Mouse (Mus musculus) forebrain, embryonic 15.5 days (tissue): ENCODE measurements around the gene Lhcgr. TPM values are rescaled to one million over a fixed set of nuclear protein-coding genes. Genes with fewer than 3 reads are reported as not detected.

ENCODE experiments used
- ATAC-seq: fragments of 200-750 bp; cut with Nextera tagmentation; replicated peaks from 2 replicates; pipeline ENCODE4 v1.8.0; 2017; ENCODE audit warnings: mild to moderate bottlenecking, moderate TSS enrichment, moderate library complexity
- H3K27ac ChIP-seq: fragments of 300-500 bp; sonication (generic); replicated peaks from 2 replicates; pipeline ENCODE4 v1.5.1; 2015; ENCODE audit warnings: mild to moderate bottlenecking, inconsistent platforms
- H3K27me3 ChIP-seq: fragments of 300-500 bp; sonication (generic); 2 replicates; pipeline ENCODE4 v1.6.1; 2015; ENCODE audit warnings: inconsistent platforms
- H3K36me3 ChIP-seq: fragments of 300-500 bp; sonication (generic); 2 replicates; pipeline ENCODE4 v1.6.1; 2015; ENCODE audit warnings: mild to moderate bottlenecking, inconsistent platforms
- H3K4me1 ChIP-seq: fragments of 300-500 bp; sonication (generic); 2 replicates; pipeline ENCODE4 v1.6.1; 2015; ENCODE audit warnings: inconsistent platforms
- H3K4me2 ChIP-seq: fragments of 300-500 bp; sonication (generic); replicated peaks from 2 replicates; pipeline ENCODE4 v1.6.1; 2015; ENCODE audit warnings: mild to moderate bottlenecking, inconsistent platforms
- H3K4me3 ChIP-seq: fragments of 300-500 bp; sonication (generic); 2 replicates; pipeline ENCODE4 v1.5.1; 2015; ENCODE audit warnings: mild to moderate bottlenecking, inconsistent platforms
- H3K9ac ChIP-seq: fragments of 300-500 bp; sonication (generic); replicated peaks from 2 replicates; pipeline ENCODE4 v1.6.1; 2015; ENCODE audit warnings: mild to moderate bottlenecking, inconsistent platforms
- H3K9me3 ChIP-seq: fragments of 300-500 bp; sonication (generic); 2 replicates; pipeline ENCODE4 v1.6.1; 2016; ENCODE audit warnings: inconsistent platforms
- WGBS: fragments of 180-500 bp; shearing (Covaris S2); methylation state at CpG from one replicate; pipeline ENCODE4 v1.1.7; 2015; ENCODE audit warnings: mixed read lengths; 5-methylcytosine and 5-hydroxymethylcytosine counted together
- polyA plus RNA-seq: library from polyadenylated mRNA; unstranded; fragments of >200 nt; fragmentation: Nextera tagmentation; extraction: Ambion mirVana; gene quantifications from 2 replicates; pipeline ENCODE4 v1.2.1, GENCODE M21; 2015

Gene Lhcgr
- polyA plus RNA-seq, 1 experiment from 2014 or later = 1.5 TPM

DNA sequence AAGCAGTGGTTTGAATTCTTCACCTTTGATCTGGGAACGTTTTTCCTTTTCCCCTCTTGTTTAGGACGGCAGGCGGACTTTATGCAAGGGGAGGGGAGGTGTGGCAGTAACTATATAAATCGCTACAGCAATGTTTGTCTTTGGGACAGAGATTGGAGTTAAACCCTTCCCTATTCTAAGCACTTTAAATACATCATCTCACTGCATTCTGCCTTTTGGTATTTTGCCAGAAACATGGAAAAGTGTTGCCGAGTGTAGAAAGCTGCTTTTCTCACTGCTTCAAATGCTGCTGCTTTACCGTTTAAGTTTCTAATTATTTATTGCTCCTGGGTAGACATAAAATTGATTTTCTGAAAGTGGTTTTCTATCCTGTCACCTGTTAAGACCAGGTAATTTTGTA, 89.4 kb downstream of the Lhcgr start:
- Histone ChIP-seq H3K27ac (peak overlapping the region; percentile 43), H3K27me3 (no peaks in the 10 kb centered on the region), H3K9me3 (no peaks in the 10 kb centered on the region), H3K4me1 (peaks cover 11% of the 10 kb centered on the region), H3K4me3 (no peak overlapping the region), H3K36me3 (no peaks in the 10 kb centered on the region), H3K9ac (no peak overlapping the region), H3K4me2 (no peak overlapping the region)
- WGBS = 25% methylated on average over 6 of the region's 6 CpGs
- no peak for ATAC-seq

GRCm38 (mm10) chr17:88700901-88701300, 90.9 kb downstream of the Lhcgr start:
- Histone ChIP-seq H3K27me3 (no peaks in the 10 kb centered on the region), H3K27ac (no peak overlapping the region), H3K9ac (no peak overlapping the region), H3K4me2 (no peak overlapping the region), H3K36me3 (no peaks in the 10 kb centered on the region), H3K4me1 (peaks cover 22% of the 10 kb centered on the region), H3K9me3 (no peaks in the 10 kb centered on the region), H3K4me3 (no peak overlapping the region)
- ATAC-seq = no peak

GRCm38 (mm10) chr17:88696656-88697333, 95.0 kb downstream of the Lhcgr start:
- no peaks in the 10 kb centered on the region for H3K27me3 ChIP-seq
- peak; percentile 77 for ATAC-seq
- H3K27ac ChIP-seq = no peak overlapping the region
- no peak overlapping the region for H3K9ac ChIP-seq
- 30% methylated on average over 9 of the region's 9 CpGs for WGBS
- H3K36me3 ChIP-seq = no peaks in the 10 kb centered on the region
- no peak overlapping the region for H3K4me3 ChIP-seq
- peaks cover 12% of the 10 kb centered on the region for H3K4me1 ChIP-seq
- no peak overlapping the region for H3K4me2 ChIP-seq
- no peaks in the 10 kb centered on the region for H3K9me3 ChIP-seq

DNA sequence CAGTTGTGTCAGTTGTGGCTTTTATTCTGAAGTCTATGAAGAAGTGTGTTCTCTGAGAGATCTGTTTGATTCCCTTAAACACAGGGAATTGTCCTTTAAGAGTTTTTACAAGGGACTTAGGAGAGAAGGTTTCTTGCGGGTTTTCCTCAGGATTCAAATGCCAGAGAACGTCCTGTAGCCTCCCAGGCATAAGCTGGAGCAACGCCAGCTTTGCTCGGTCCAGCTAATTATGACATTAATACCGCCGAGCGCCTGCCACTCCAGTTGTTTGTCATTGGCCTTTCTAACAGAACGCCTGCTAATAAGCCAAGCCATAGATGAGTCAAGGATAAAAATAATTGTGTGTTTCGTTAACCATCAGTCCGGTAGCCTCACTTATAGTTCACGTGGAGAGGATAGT, 103.6 kb downstream of the Lhcgr start:
- H3K9ac ChIP-seq = no peak overlapping the region
- no peak for ATAC-seq
- H3K36me3 ChIP-seq = no peaks in the 10 kb centered on the region
- peaks cover 6% of the 10 kb centered on the region; the same call in 1 of the 2 replicates for H3K4me1 ChIP-seq
- H3K9me3 ChIP-seq = no peaks in the 10 kb centered on the region
- WGBS = 10% methylated on average over 11 of the region's 11 CpGs
- H3K4me2 ChIP-seq = no peak overlapping the region
- H3K27ac ChIP-seq = no peak overlapping the region
- no peak overlapping the region for H3K4me3 ChIP-seq
- H3K27me3 ChIP-seq = no peaks in the 10 kb centered on the region

DNA sequence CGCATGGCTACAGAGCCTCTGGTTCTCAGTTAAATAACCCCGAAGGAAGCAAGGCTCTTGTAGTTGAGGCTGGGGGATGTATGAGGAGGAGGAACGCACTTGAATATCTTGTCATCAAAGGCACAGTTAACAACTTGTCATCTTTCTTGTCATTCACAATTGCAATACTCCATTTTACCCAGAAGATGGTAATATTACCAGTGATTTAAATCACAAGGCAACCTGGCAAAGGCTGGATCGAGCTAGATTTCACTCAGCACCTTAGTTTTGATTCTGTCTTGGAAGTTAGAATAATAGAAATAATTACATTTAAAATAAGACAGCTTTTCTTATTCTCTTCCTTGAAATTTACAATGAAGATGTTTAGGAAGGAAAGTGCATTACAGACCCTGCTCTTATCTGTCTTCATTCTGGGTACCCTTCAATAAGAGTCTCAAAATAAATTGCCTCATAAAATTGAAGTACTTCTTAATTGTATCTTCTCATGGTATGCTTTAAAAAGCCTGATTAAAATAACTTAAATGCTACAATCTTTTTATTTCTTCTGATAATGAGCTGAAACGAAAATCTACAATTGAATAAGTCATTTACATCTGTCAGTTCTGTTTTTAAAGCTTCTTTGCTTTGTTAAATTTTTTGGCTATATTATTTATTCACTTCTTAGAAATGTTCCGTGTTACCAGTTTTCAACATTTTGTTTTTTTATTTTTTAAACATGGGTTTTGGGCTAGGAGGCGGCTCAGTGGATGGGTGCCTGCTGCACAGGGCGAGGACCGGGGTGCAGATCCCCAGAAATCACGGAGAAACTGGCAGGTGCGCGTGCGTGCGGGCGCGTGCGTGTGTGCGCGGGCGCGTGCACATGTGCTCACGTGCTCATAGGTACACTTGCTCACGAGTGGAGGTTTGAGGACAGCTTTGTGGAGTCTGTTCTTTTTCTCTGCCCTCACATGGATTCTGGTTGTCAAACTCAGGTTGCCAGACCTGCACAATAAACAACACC, 116.2 kb downstream of the Lhcgr start:
- 87% methylated on average over 23 of the region's 23 CpGs for WGBS
- Histone ChIP-seq H3K36me3 (no peaks in the 10 kb centered on the region), H3K27me3 (no peaks in the 10 kb centered on the region), H3K9me3 (no peaks in the 10 kb centered on the region), H3K9ac (no peak overlapping the region), H3K27ac (peak overlapping the region; percentile 49; the same call in 1 of the 2 replicates), H3K4me2 (no peak overlapping the region), H3K4me1 (no peaks in the 10 kb centered on the region), H3K4me3 (no peak overlapping the region)
- ATAC-seq = peak; percentile 51; the same call in 1 of the 2 replicates

GRCm38 (mm10) chr17:88670800-88671199, 121.0 kb downstream of the Lhcgr start:
- Histone ChIP-seq H3K4me3 (no peak overlapping the region), H3K9ac (no peak overlapping the region), H3K27me3 (no peaks in the 10 kb centered on the region), H3K9me3 (no peaks in the 10 kb centered on the region), H3K36me3 (no peaks in the 10 kb centered on the region), H3K4me2 (no peak overlapping the region), H3K27ac (no peak overlapping the region), H3K4me1 (peaks cover 9% of the 10 kb centered on the region)
- 40% methylated on average over 4 of the region's 4 CpGs for WGBS
- ATAC-seq = no peak

DNA sequence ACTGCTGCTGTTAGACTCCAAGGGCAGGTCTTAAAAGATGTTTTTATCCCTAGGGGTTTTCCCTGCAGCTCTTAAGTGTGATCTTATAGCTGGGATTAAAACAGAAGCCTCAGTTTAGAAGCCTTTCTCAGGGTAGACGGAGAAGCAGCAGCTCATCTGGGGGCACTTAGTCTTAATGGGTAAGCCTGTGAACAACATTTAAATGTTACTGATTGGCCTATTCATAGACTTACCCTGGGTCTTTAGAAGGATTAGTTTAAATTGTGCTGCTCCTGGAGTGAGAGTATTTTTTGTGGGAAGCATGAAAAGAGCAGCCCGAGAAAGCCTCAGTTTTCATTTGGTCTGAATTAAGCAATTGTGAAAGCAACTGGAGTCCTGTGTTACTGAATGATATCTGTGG, 121.9 kb downstream of the Lhcgr start:
- no peaks in the 10 kb centered on the region for H3K9me3 ChIP-seq
- WGBS = 6% methylated on average over 2 of the region's 2 CpGs
- H3K4me1 ChIP-seq = peaks cover 9% of the 10 kb centered on the region
- no peak overlapping the region for H3K4me2 ChIP-seq
- H3K4me3 ChIP-seq = no peak overlapping the region
- peak; percentile 43 for ATAC-seq
- peak overlapping the region; percentile 45 for H3K27ac ChIP-seq
- no peaks in the 10 kb centered on the region for H3K36me3 ChIP-seq
- no peak overlapping the region for H3K9ac ChIP-seq
- H3K27me3 ChIP-seq = no peaks in the 10 kb centered on the region

- no peaks in the 10 kb centered on the region for H3K36me3 ChIP-seq
- H3K27me3 ChIP-seq = no peaks in the 10 kb centered on the region
- H3K4me1 ChIP-seq = peaks cover 9% of the 10 kb centered on the region
- H3K9me3 ChIP-seq = no peaks in the 10 kb centered on the region
- H3K9ac ChIP-seq = no peak within 1 kb of the TSS
- peak within 1 kb of the TSS; percentile 7 for H3K4me3 ChIP-seq
- peak; percentile 59; the same call in 1 of the 2 replicates for ATAC-seq
- 29% methylated on average over 21 of the region's 21 CpGs for WGBS
- no peak within 1 kb of the TSS for H3K27ac ChIP-seq
- peak within 1 kb of the TSS; percentile 30 for H3K4me2 ChIP-seq
These were observed 123.3 kb downstream of the Lhcgr start, which contains the start of gene Gtf2a1l for GRCm38 (mm10) chr17:88668452-88668851. TSS of gene Gtf2a1l (plus strand) at chr17:88668660.

Other genes starting within 250 kb of the Lhcgr start
- 1.9 and 2.5 TPM in 2 replicates for gene Ston1, start 194.3 kb downstream of the Lhcgr start, polyA plus RNA-seq
- 0.45 TPM in 1 of 2 replicates, not detected in the other for gene Gtf2a1l, start 123.3 kb downstream of the Lhcgr start, polyA plus RNA-seq